Mouse (Mus musculus): ENCODE measurements around the gene Atg5.
A peak's percentile ranks its signal among the peaks of the same experiment; 100 is the strongest.
"Not testable (repeated sequence)": the region's sequence is repeated elsewhere in the genome, so short reads cannot be mapped to it uniquely, and the experiment has no call there.

Atg5 gene

GRCm38 (mm10) chr10:44315276-44315675 is 47.1 kb downstream of the Atg5 start:
- no peak for DNase-seq (ENCODE audit: low read depth, low spot score)

DNA sequence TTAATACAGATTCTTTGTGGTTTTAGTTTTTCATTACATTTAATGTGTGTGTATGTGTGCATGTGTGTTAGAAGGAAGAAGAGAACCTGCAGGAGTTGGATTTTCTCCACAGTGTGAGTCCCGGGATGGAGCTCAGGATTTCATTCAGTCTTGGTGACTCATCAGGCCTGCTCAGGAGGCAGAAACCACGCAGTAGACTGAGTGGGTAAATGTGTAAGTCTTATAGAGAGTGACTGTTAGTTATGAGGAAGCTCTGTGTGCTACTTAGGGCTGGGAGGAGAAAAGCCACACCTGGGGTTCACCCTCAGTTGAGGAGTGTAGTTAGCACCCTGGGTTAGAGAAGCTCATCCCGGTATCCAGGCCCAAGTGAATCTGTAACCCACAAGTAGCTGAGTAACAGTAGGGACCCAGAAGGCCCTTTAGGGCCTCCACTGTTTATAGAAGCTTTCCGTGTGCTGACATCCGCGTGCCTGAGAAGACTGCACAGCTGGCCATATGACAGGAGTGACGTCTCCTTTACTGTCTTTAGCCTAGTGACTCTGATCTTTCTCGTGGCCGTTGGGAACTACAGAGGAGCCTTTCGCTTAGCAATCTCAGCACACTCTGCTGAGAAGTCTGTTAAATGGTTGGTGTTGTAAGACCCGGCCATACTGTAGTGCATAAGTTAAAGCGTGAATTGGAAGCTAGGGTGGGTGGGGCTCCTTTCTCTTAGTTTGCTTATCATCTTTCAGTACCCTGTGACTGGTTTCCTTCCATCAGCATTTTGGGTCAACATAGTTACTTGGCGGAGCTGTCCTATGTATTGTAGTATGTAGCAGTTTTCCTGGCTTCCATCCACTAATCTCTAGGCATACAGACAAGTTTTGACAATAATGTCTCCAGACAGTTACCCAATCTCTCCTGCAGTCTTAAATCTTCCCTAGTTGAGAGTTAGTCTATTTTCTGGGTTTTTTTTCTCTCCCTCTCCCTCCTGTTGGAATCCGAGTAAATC is 48.4 kb downstream of the Atg5 start:
- peak; percentile 71 for DNase-seq (ENCODE audit: low read depth, low spot score)

- DNase-seq (ENCODE audit: low read depth, low spot score): no peak
These were observed 54.0 kb downstream of the Atg5 start for GRCm38 (mm10) chr10:44322166-44322565.

- DNase-seq (ENCODE audit: low read depth, low spot score): peak; percentile 82
These were observed 55.1 kb downstream of the Atg5 start for GRCm38 (mm10) chr10:44323070-44323775.

- DNase-seq (ENCODE audit: low read depth, low spot score): no peak
These were observed 55.7 kb downstream of the Atg5 start for GRCm38 (mm10) chr10:44323836-44324235.

GRCm38 (mm10) chr10:44325551-44326500 is 57.7 kb downstream of the Atg5 start:
- peak; percentile 13 for DNase-seq (ENCODE audit: low read depth, low spot score)

GRCm38 (mm10) chr10:44327057-44327456 is 58.9 kb downstream of the Atg5 start:
- no peak for DNase-seq (ENCODE audit: low read depth, low spot score)

GRCm38 (mm10) chr10:44328347-44328746 is 60.2 kb downstream of the Atg5 start:
- peak; percentile 62 for DNase-seq (ENCODE audit: low read depth, low spot score)

- no peak for DNase-seq (ENCODE audit: low read depth, low spot score)
These were observed 62.6 kb downstream of the Atg5 start for GRCm38 (mm10) chr10:44330717-44331116.

DNA sequence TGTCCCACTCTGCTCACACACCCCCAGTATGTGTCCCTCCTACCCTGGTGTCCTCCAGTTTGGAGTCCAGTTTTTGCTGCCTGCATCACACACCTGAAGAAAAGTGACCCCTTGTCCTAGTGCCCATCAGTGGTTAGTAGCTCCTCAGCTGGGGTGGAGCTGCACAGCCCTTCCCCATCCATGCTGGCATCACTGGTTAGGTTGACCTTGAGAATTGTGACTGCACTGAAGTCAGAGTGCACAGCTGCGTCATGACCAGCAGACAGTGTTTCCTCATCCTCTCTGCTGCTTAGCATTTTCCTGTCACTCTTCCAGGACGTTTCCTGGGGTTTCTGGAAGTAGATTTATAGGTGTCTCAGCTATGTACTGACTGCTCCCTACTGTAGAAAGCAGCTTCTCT is 63.3 kb downstream of the Atg5 start:
- DNase-seq (ENCODE audit: low read depth, low spot score): no peak

DNA sequence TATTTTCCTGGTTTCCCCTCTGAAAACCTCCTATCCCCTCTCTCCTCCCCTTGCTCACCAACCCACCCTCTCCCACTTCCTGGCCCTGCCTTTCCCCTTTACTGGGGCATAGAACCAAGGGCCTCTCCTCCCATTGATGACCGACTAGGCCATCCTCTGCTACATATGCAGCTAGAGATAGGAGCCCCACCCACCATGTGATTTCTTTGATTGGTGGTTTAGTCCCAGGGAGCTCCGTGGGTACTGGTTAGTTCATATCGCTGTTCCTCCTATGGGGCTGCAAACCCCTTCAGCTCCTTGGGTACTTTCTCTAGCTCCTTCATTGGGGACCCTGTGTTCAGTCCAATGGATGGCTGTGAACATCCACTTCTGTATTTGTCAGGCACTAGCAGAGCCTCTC is 64.5 kb downstream of the Atg5 start:
- DNase-seq (ENCODE audit: low read depth, low spot score): not testable (repeated sequence)

- not testable (repeated sequence) for DNase-seq (ENCODE audit: low read depth, low spot score)
These were observed 68.7 kb downstream of the Atg5 start for GRCm38 (mm10) chr10:44336641-44337382.

- no peak for DNase-seq (ENCODE audit: low read depth, low spot score)
These were observed 70.4 kb downstream of the Atg5 start for GRCm38 (mm10) chr10:44338571-44338970.

- DNase-seq (ENCODE audit: low read depth, low spot score): no peak
These were observed 71.2 kb downstream of the Atg5 start for GRCm38 (mm10) chr10:44339326-44339725.

- no peak for DNase-seq (ENCODE audit: low read depth, low spot score)
These were observed 72.8 kb downstream of the Atg5 start for GRCm38 (mm10) chr10:44340928-44341327.

- DNase-seq (ENCODE audit: low read depth, low spot score): no peak
These were observed 73.8 kb downstream of the Atg5 start for GRCm38 (mm10) chr10:44341826-44342521.

GRCm38 (mm10) chr10:44343351-44343750 is 75.2 kb downstream of the Atg5 start:
- no peak for DNase-seq (ENCODE audit: low read depth, low spot score)

DNA sequence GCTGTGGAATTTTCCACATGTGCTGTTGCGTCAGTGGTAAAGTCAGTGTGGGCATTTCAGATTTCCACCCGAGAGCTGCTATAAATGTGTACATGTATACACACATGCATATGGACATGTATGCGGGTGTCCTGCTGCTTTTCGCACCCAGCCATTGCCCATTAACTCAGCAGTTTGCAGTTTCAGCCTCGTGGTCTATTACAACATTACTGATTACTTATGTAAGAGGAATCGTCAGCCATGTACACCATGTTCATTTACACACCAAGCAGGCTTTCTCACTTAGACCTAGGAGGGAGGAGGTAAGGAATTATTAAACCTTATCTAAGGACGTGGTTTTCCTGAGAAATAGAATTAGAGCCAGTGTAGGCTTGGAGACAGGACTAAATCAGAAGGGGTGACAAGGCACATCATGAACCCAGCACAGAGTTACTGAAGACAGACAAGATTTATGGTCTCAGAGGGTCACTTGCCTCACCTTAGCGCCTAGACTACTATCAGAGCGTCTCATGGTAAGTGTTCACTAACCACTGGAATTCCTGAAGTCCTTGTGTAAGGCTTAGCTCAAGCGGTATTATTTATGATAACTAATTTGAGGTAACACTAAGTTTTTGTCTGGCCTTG is 79.5 kb downstream of the Atg5 start:
- no peak for DNase-seq (ENCODE audit: low read depth, low spot score)

Measured in 3T3-L1 (cell line).